ENCODE assay signal across 10 mouse cellular contexts in genomic region chr12:79598496-79598895, GRCm38 (mm10).
DNase-seq lines count a peak whose midpoint lies in the region; ATAC-seq and TF ChIP-seq lines count a peak whose summit lies in the region.
"Had no signal": no experiment of that assay in that cellular context is flagged by ENCODE, and none has a peak within 500 bp of the region (broad histone marks: within the 10 kb centered on the region; RNA-seq: fewer than 3 reads in every experiment).

No protein-coding gene starts in this region.

- WGBS in heart, embryonic 15.5 days = 15% methylated on average over 4 of the region's 4 CpGs
- WGBS in lung, embryonic 14.5 days = 16% methylated on average over 4 of the region's 4 CpGs

- CTCF ChIA-PET in Patski (lab: Charles Lee) = no interaction called here

- in situ Hi-C loops in Patski (cut with MboI; ENCODE audit: low pct_unique_long_range_greater_than_20kb) = no loop called here

- TF ChIP-seq CTCF in Patski (IDR thresholded peaks at IDR 0.05) = no peak
- no peak for TF ChIP-seq CTCF in lung, embryonic 14.5 days (IDR thresholded peaks at IDR 0.05; ENCODE audit: low read depth)

- H3K4me2 ChIP-seq in heart, embryonic 15.5 days = no peak overlapping the region
- H3K4me2 ChIP-seq in lung, embryonic 14.5 days = no peak overlapping the region
- H3K4me2 ChIP-seq: embryonic facial prominence, embryonic 13.5 days; hindbrain, embryonic 14.5 days had no signal

- peak overlapping the region; percentile 82 for H3K27ac ChIP-seq in heart, embryonic 15.5 days
- peak overlapping the region; percentile 32 for H3K27ac ChIP-seq in lung, embryonic 14.5 days (ENCODE audit: low read depth)
- H3K27ac ChIP-seq: hindbrain, embryonic 14.5 days had no signal

- POLR2A ChIA-PET in Patski (lab: Charles Lee) = interaction anchor here (1.1 kb wide), 1 partner anchor 46 kb away, joined by 3 read pairs; no protein-coding TSS in a partner anchor

- H3K27me3 ChIP-seq in Patski = no peaks in the 10 kb centered on the region
- H3K27me3 ChIP-seq in heart, embryonic 15.5 days = no peaks in the 10 kb centered on the region
- no peaks in the 10 kb centered on the region for H3K27me3 ChIP-seq in lung, embryonic 14.5 days (ENCODE audit: insufficient read depth, low read length)
- H3K27me3 ChIP-seq: embryonic facial prominence, embryonic 13.5 days had no signal

- H3K9me3 ChIP-seq in heart, embryonic 15.5 days (replicated peaks) = no peaks in the 10 kb centered on the region
- H3K9me3 ChIP-seq in lung, embryonic 14.5 days (ENCODE audit: low read depth, low read length) = no peaks in the 10 kb centered on the region
- H3K9me3 ChIP-seq: embryonic facial prominence, embryonic 13.5 days had no signal

- H3K4me3 ChIP-seq in heart, embryonic 15.5 days = no peak overlapping the region
- no peak overlapping the region for H3K4me3 ChIP-seq in lung, embryonic 14.5 days (ENCODE audit: low read depth, low read length)
- H3K4me3 ChIP-seq: embryonic facial prominence, embryonic 13.5 days had no signal

- no peaks in the 10 kb centered on the region for H3K36me3 ChIP-seq in heart, embryonic 15.5 days
- H3K36me3 ChIP-seq in lung, embryonic 14.5 days (ENCODE audit: insufficient read depth) = no peaks in the 10 kb centered on the region
- H3K36me3 ChIP-seq: embryonic facial prominence, embryonic 13.5 days had no signal

- H3K4me1 ChIP-seq in heart, embryonic 15.5 days (replicated peaks) = peaks cover 31% of the 10 kb centered on the region
- no peaks in the 10 kb centered on the region; the same call in 1 of the 2 replicates for H3K4me1 ChIP-seq in lung, embryonic 14.5 days (ENCODE audit: insufficient read depth)

- H3K9ac ChIP-seq in heart, embryonic 15.5 days = no peak overlapping the region
- H3K9ac ChIP-seq in lung, embryonic 14.5 days = no peak overlapping the region
- H3K9ac ChIP-seq: embryonic facial prominence, embryonic 13.5 days; hindbrain, embryonic 14.5 days had no signal

- ATAC-seq in Patski = peak; percentile 82
- peak; percentile 75; the same call in 1 of the 2 replicates for ATAC-seq in heart, embryonic 15.5 days (replicated peaks; ENCODE audit: insufficient number of reproducible peaks, insufficient read depth, low FRiP score, low read depth)
- peak; percentile 63; the same call in 1 of the 2 replicates for ATAC-seq in lung, embryonic 14.5 days (ENCODE audit: insufficient read depth)

- DNase-seq in adrenal gland, adult 8-10 months = peak; percentile 39
- no peak for DNase-seq in adrenal gland, adult 18-20 months (ENCODE audit: low spot score in 2 of 2)
- peak; percentile 87 for DNase-seq in Patski (ENCODE audit: low read depth, low spot score)
- DNase-seq in lung, embryonic 14.5 days = peak; percentile 76
- DNase-seq in cerebellum, postnatal 36 days = no peak
- no peak for DNase-seq in urinary bladder, postnatal 25 days (ENCODE audit: low spot score)
- no peak for DNase-seq in thymus, postnatal 0 days (ENCODE audit: low spot score)

Comparison
In these comparisons a context has a peak if more than half of its experiments do, and no peak if none do; other contexts are left out.
1. DNase-seq: peak in adrenal gland, adult 8-10 months (single experiment), Patski (single experiment) and lung, embryonic 14.5 days (single experiment); none in adrenal gland, adult 18-20 months (0 of 2), cerebellum, postnatal 36 days (0 of 2), urinary bladder, postnatal 25 days (single experiment) and thymus, postnatal 0 days (single experiment).
2. Peak in every context shown above with its lines, with median percentiles within 50 percentile points of each other: ATAC-seq.